Mouse (Mus musculus): Measurements from ENCODE around the gene Proser2. TPM values are rescaled to one million over a fixed set of nuclear protein-coding genes. Genes with fewer than 3 reads are reported as not detected.

The Proser2 gene
- 1 to 10 TPM in 1 of 2 experiments, under 1 TPM in 1; 0.45 to 1.4 TPM for polyA plus RNA-seq (2012; fragmentation: generic; extraction: Trizol)

GRCm38 (mm10) chr2:6129555-6130355 is at the start of gene Proser2:
Proser2 (minus strand) TSS chr2:6130211.

Other genes with a start within 250 kb of the Proser2 start
- gene Sec61a2, start 234.8 kb downstream of the Proser2 start, polyA plus RNA-seq (2012; fragmentation: generic; extraction: Trizol) = 10 to 100 TPM in 1 of 2 experiments, 1 to 10 TPM in 1; 3.6 to 19.5 TPM
- under 1 TPM; 0.05 to 0.39 TPM for gene Dhtkd1, start 187.4 kb downstream of the Proser2 start, polyA plus RNA-seq (2012; fragmentation: generic; extraction: Trizol)
- gene Upf2, start 178.7 kb downstream of the Proser2 start, polyA plus RNA-seq (2012; fragmentation: generic; extraction: Trizol) = 1 to 10 TPM in 1 of 2 experiments, under 1 TPM in 1; 0.48 to 3.4 TPM
- gene Echdc3, start 82.8 kb upstream of the Proser2 start, polyA plus RNA-seq (2012; fragmentation: generic; extraction: Trizol) = 10 to 100 TPM in 1 of 2 experiments, 1 to 10 TPM in 1; 4.5 to 15.2 TPM
- 1 to 10 TPM in 1 of 2 experiments, under 1 TPM in 1; 0.44 to 2.4 TPM for gene Usp6nl, start 192.5 kb upstream of the Proser2 start, polyA plus RNA-seq (2012; fragmentation: generic; extraction: Trizol)